Mouse (Mus musculus) urinary bladder, adult 18-20 months (tissue): ENCODE data around the gene Frmpd2.

Experiments used
- DNase-seq, 2 experiments: peaks; one replicate each; pipeline ENCODE4 v3.0.0; 2022; ENCODE audit warnings: low spot score in 2 of 2, mixed read lengths in 2 of 2

The Frmpd2 gene

GRCm38 (mm10) chr14:33508660-33509059 is 37.2 kb downstream of the Frmpd2 start:
- no peak for DNase-seq

- no peak for DNase-seq
Observed at GRCm38 (mm10) chr14:33513877-33514276, 42.4 kb downstream of the Frmpd2 start.

GRCm38 (mm10) chr14:33514756-33515285 is 43.3 kb downstream of the Frmpd2 start:
- no peak for DNase-seq

GRCm38 (mm10) chr14:33521538-33521937 is 50.0 kb downstream of the Frmpd2 start:
- no peak for DNase-seq

- no peak for DNase-seq
Observed at GRCm38 (mm10) chr14:33525272-33525983, 53.9 kb downstream of the Frmpd2 start.

- no peak for DNase-seq
Observed at GRCm38 (mm10) chr14:33526621-33527020, 55.1 kb downstream of the Frmpd2 start.

- no peak for DNase-seq
Observed at GRCm38 (mm10) chr14:33527938-33528337, 56.4 kb downstream of the Frmpd2 start.

GRCm38 (mm10) chr14:33531331-33531912 is 59.9 kb downstream of the Frmpd2 start:
- DNase-seq = no peak

GRCm38 (mm10) chr14:33532792-33533191 is 61.3 kb downstream of the Frmpd2 start:
- no peak for DNase-seq

- DNase-seq = no peak
Observed at GRCm38 (mm10) chr14:33533516-33533915, 62.0 kb downstream of the Frmpd2 start.

GRCm38 (mm10) chr14:33535317-33535716 is 63.8 kb downstream of the Frmpd2 start:
- no peak for DNase-seq

- DNase-seq = no peak
Observed at GRCm38 (mm10) chr14:33539559-33540167, 68.2 kb downstream of the Frmpd2 start.

- DNase-seq = no peak
Observed at GRCm38 (mm10) chr14:33545565-33546143, 74.2 kb downstream of the Frmpd2 start.

GRCm38 (mm10) chr14:33548650-33549049 is 77.2 kb downstream of the Frmpd2 start:
- no peak for DNase-seq

- DNase-seq = no peak
Observed at GRCm38 (mm10) chr14:33549856-33550255, 78.4 kb downstream of the Frmpd2 start.

- DNase-seq = no peak
Observed at GRCm38 (mm10) chr14:33570737-33571136, 99.2 kb downstream of the Frmpd2 start.

GRCm38 (mm10) chr14:33573643-33574042 is 102.1 kb downstream of the Frmpd2 start:
- DNase-seq = no peak

GRCm38 (mm10) chr14:33579771-33580484 is 108.4 kb downstream of the Frmpd2 start:
- no peak for DNase-seq

GRCm38 (mm10) chr14:33588951-33589350 is 117.5 kb downstream of the Frmpd2 start, which contains the start of gene Ptpn20:
Gene Ptpn20 (plus strand): TSS chr14:33589207.
- no peak for DNase-seq

GRCm38 (mm10) chr14:33598376-33599130 is 127.1 kb downstream of the Frmpd2 start:
- DNase-seq = no peak

- no peak for DNase-seq
Observed at GRCm38 (mm10) chr14:33607431-33607830, 135.9 kb downstream of the Frmpd2 start.
